Mouse (Mus musculus): ENCODE measurements at regions not wholly inside any gene's neighbourhood (a gene's known extent, or its start where the extent isn't known, plus 50 kb on each side); places are given as distances from the start of the nearest gene placed in this dataset.
"Not testable (repeated sequence)": the region's sequence is repeated elsewhere in the genome, so short reads cannot be mapped to it uniquely, and the experiment has no call there.

DNA sequence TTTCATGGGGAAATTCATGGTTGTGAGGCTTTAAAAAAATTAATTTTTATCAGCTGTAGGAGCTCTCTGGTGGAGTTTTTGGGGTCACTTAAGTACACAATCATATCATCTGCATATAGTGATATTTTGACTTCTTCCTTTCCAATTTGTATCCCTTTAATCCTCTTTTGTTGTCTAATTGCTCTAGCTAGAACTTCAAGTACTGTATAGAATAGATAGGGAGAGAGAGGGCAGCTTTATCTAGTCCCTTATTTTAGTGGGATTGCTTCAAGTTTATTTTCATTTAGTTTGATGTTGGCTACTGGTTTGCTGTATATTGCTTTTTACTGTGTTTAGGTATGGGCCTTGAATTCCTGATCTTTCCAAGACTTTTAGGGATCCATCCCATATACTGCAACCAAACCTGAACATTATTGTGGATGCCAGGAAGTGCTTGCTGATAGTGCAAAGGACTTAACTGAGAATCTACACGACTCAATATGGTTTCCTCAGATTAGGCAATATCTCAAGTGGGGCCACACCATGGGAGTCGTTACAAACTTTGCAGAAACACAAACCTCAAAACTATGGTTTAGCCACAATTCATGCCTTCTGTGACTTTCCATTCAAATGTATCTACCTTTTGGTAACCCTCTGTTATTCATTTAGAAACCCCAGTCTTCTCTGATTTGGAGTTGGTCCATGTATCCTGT lies 878.4 kb upstream of the Olfr1507 start:
- not testable (repeated sequence) for ATAC-seq

DNA sequence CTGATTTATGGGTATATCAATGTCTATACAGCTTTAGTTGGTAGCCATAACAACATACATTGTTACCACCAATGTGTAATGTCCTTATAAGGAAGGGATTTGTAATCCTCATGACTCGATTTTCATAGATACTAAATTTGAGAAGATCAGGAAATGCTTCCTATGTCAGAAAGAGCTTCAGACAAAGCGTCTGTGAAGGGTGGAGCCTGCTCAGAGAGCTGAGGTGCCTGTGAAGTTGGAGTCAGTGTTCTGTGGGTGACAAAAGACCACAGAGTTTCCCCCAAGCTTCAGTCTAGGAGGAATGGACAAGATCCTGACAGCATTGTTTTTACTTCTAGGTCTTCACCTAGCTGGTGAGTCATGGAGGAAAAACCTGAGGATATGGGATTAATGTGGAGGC lies 874.2 kb upstream of the Olfr1507 start:
- ATAC-seq: peak; percentile 15

DNA sequence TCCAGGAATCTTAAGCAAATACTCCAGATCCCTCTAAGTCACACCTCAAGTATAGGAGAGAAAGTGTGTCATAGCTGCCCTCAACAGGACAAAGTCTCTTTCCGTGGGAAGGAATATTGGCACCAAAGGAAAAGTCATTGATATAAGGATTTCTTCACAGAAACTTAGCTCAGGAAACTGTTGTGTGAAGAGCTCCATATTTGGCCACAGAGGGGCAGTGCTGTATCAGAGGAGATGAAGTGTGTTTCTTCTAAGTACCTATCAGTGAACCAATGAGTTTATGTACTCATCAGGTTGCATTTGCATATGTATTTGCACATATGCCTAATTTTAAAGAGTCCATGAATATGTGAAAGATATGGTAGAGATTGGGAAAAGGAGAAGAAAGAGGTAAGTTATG lies 871.9 kb upstream of the Olfr1507 start:
- ATAC-seq: not testable (repeated sequence)

DNA sequence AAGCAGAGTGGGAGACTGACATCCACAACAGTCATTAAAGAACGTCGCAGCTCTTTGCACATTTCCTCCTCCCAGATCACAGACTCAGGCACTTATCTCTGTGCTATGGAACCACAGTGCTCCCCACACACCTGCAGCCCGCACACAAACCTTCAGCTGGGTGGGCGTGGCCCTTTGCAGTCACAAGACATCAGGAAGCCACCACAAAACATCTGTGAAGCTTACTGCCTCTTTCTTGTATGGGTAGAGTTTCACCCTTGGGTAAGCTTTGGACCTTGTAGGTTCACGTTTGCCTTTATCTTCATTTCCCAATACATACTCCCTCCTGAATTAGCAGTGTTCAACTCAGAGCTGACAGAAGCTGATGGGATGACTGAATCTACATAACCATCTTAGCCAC lies 868.4 kb upstream of the Olfr1507 start:
- not testable (repeated sequence) for ATAC-seq

DNA sequence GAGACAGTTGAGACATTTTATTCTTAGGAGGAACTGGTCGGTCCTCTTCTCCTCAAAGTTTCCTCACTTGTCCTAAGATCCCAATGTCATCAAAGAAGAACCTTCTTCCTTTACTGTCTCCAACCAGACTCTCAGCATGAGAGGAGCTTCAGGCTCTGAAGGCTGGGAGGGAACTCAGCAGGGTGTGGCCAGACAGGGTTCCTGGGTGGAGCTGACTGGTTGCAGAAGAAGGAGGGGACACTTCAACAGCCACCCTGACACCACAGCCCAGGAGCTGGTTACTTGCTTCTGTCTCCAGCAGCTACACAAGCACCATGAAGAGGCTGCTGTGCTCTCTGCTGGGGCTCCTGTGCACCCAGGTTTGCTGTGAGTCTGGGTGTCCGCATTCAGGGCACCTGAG lies 866.5 kb upstream of the Olfr1507 start:
- not testable (repeated sequence) for ATAC-seq

DNA sequence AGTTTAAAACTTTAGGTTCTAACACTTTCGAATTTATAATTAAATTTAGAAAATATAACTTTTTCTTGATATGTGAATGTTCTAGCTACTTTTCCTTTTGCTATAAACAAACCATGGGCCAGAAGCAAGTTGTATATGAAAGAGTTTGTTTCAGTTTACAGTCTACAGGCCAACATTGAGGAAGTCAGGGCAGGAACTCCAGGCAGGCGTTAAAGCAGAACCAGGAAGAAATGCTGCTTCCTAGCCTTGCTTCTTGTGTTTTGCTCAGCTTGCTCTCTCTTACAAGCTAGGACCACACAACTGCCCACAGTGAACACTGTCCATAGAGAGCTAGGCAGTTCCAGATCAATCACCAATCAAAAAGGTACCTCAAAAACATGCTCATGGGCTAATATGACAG lies 861.9 kb upstream of the Olfr1507 start:
- not testable (repeated sequence) for ATAC-seq

DNA sequence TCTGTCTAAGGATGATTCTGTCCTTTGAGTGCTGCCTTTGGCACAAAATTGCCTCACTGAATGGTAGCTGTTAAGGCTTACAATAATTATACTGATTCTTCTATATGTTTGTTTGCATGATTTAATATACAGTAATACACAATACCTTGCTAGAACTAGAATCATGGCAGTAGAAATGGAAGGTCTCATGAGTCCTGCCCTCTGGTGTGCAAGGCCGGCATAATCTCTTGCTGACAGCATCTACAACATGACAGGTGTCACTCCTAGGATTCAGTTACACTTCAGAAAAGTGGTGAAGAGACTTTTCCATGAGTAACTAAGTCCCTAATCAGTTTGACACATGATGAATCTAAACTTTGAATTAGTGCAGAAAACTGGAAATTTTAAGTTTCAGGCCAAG lies 861.2 kb upstream of the Olfr1507 start:
- not testable (repeated sequence) for ATAC-seq

DNA sequence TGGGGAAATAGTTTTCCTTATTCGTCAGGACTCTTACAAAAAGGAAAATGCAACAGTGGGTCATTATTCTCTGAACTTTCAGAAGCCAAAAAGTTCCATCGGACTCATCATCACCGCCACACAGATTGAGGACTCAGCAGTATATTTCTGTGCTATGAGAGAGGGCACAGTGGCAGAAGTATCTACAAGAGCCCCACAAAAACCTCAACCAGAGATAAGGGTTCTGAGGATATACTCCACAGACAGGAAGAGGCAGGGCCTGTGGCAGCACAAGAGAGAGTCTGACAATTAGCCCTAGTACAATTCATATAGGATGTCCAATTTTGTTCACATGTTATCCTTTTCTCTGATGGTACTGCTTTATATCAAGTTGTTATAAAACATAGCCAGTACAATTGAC lies 855.9 kb upstream of the Olfr1507 start:
- ATAC-seq: peak; percentile 64

DNA sequence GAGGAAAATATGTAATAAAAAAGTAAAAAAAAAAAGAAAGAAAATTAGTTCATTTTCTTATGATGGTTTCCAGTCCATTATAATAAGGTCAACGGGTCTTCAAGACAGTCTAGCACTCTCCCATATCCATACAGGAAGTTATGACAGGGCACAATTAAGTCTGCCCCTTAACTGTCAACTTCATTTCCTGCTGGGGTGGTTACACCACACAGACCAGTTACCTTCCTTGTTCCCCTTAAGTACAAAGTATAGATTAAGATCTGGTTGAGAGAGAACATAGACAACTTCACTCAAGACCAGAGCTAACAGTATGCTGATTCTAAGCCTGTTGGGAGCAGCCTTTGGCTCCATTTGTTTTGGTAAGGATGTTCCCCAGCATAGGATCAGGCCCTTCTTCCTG lies 855.2 kb upstream of the Olfr1507 start:
- ATAC-seq: peak; percentile 93

DNA sequence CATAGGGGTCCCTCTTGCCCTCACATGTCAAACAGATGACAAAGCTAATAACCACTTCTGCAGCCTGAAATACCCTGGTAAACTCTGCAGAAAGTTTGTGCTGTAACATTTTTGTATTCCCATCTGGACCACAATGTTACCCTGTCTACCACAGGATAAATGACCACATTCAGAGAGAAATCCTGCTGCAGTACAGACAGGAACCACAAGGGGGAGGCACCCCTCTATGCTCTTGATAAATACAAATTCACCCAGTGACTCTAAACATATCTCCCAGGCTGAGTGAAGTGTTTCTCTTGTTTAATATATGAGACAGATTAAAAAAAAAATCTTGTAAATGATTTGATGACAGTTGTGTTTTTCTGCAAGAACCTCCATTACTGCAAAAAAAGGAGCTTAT lies 853.6 kb upstream of the Olfr1507 start:
- ATAC-seq: not testable (repeated sequence)

DNA sequence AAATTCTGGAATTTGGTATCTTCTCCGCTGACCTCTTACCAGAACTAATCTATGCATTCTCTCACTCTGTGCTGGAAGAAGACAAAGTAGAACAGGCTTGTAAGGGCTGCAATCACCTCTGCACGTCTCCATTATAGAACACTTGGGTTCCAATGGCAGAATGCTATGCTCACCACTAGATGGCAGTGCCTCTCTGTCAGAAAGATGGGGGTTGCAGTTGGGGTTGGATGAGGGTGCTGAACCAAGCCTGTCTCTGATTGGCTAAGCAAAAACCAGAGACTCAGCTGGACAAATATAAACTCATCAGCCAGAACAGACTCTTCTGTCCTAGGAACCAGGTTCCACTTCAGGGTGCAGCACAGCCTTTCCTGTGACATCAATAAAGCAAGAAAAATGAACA lies 850.0 kb upstream of the Olfr1507 start:
- ATAC-seq: peak; percentile 68

DNA sequence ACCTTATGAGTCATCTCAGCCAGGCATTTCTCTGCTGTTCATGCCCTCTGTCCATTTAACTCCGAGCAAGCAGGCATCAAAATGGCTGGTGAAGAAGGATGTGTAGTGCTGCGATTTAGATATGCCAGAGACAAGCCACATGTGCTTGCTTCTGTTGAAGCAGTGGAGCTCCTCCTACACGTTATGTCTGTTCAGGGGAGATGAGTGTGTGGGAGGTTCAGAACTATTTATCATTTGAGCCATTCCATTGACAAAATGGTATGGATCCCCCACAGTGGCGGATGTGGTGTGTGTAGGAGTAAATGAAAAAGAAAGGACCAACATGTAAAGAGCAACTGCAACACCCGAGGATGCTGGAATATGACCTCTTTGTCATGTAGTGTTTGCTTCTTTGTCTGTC lies 848.3 kb upstream of the Olfr1507 start:
- ATAC-seq: not testable (repeated sequence)

DNA sequence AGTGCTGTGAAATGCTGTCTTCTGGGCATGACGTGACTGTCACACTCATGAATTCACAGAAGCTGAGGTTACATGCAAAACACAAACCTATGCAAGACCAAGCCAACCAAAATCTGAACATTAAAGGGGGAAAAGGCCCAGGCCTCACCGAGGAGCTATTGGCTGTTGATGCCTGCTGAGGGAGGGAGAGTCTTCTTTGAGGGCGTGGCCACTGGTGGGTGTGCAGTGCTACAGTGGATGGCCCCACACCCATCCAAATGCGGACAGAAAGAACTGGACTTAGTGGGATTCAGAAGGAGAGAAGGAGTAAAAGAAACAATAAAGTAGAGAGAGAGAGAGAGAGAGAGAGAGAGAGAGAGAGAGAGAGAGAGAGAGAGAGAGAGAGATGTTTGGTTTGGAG lies 843.6 kb upstream of the Olfr1507 start:
- ATAC-seq: not testable (repeated sequence)

DNA sequence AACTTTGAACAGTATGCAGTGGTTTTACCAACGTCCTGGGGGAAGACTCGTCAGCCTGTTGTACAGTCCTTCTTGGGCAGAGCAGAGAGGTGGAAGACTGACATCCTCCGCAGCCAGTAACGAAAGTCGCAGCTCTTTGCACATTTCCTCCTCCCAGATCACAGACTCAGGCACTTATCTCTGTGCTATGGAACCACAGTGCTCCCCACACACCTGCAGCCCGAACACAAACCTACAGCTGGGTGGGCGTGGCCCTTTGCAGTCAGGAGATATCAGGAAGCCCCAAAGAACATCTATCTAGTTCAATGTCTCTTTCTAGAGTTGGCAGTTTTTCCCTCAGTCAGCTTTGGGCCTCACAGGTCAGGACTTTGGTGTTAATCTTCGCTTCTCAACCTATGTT lies 841.9 kb upstream of the Olfr1507 start:
- peak; percentile 54 for ATAC-seq

DNA sequence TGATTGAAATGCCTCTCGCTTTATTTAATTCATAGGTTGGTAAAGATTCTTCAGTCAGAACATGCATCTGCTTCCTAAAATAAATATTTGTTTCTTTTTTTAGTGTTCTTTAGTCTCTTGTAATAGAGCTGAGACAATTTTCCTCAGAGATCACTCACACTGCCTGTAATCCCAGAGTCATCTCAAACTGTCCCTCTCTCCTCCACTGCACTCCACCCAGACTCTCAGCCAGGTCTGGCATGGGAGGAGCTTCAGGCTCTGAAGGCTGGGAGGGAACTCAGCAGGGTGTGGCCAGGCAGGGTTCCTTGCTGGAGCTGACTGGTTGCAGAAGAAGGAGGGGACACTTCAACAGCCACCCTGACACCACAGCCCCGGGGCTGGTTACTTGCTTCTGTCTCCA lies 841.2 kb upstream of the Olfr1507 start:
- not testable (repeated sequence) for ATAC-seq

DNA sequence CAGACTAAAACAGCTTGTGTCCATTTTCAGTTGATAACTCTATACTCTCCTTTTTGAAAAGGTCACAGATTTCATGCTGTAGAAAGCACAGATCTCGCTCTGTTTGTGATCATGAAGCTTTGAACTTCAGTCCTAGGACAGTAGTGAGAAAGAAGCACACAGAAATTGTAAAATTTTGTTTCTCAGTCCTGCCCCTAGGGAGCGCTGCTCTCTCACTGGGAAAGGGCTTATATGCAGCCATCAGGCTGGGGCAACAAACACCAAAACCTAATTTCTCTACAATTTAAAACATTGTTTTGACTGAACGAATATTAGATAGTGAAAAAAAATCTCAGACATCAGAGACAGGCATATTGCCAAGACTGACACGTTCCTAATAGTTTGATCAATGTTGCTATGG lies 838.9 kb upstream of the Olfr1507 start:
- not testable (repeated sequence) for ATAC-seq

DNA sequence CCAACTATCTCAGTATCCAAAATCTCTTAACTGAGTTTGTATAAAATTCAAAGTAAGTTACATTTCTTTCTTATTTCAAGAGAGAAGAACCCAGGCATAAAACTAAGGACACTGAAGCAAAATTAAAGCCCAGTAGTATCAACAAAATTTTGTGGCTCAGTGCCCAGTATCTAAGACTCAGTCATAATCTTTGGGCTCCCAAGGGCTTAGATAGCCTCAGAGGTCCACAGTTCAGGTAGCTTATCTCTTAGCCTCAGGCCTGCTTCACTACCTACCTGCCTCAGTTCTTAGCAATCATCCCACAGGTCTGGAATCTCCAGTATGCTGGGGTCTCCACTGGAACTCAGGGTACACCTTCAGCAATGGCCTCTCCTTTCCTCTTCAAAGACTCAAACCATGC lies 835.6 kb upstream of the Olfr1507 start:
- ATAC-seq: not testable (repeated sequence)

DNA sequence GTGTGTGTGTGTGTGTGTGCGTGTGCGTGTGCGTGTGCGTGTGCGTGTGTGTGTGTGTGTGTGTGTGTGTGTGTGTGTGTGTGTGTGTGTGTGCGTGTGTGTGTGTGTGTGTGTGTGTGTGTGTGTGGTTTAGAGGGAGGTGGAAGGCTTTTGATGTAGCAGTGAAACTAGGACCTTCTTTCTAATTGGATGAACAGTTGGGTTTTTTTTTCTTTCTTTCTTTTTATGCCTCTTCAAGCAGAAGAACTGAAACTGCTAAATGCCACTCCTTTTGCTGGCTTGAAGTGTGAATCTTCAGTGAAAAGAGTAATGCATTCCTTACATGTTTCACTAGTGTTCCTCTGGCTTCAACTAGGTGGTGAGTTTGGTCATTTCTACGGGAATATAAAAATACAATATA lies 828.8 kb upstream of the Olfr1507 start:
- peak; percentile 54 for ATAC-seq

DNA sequence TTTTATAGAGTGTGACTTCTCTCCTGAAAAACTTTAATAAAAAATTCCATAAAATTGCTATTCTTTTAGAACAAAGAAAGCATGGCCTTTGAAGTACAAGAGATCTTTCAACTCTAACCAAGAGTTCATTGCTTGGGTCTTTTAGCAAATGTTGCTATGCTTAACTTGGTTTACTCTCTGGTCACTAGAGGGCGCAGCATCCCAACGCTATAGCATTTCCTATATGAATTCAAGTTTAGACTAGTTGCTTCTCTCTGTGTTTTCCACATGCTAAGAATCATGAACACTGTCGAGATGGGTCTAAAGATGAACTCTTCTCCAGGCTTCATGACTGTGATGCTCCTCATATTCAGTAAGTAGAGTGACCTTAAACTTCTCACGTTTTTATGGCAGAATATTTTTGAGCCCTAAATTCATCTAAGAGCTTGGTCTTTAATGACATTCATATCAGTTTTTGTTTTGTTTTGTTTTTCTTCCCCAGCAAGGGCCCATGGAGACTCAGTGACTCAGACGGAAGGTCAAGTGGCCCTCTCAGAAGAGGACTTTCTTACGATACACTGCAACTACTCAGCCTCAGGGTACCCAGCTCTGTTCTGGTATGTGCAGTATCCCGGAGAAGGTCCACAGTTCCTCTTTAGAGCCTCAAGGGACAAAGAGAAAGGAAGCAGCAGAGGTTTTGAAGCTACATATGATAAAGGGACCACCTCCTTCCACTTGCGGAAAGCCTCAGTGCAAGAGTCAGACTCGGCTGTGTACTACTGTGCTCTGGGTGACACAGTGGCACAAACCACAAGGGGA lies 823.2 kb upstream of the Olfr1507 start:
- peak; percentile 63 for ATAC-seq

DNA sequence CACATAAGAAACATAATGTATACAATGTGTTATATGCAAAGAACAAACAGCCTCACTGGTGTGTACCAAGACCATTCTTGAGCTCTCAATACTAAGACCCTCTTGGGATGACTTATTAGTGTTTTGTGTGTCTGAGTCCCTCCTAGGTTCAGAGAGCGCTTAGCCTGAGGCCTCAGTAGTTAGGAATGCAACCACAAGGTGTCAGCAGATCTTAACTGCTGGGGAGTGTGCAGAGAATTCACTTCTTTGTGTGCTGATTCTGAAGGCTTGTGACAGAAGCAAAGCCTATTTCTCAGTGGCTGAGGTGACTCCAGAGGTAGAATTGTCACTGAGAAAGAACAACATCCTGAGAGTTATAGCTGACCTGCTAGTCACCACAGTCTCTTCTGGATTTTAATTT lies 816.9 kb upstream of the Olfr1507 start:
- ATAC-seq: not testable (repeated sequence)

DNA sequence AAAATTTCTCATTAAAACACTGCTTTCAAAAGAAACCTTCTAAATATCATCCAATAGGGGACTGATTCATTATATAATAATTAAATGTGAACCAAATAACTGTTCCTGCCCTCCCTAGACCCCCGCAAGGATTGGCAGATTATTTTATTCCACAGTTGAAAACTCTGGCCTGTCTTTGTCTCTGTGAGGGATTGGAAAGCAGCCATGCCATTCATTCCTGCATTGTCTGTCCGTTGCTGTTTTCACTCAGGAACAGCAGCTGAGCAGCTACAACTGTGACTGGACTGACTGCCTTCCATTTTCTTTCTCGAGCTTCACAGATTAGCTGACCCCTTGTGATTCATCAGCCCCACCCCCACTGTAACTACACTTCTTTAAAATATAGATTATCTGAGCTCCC lies 807.6 kb upstream of the Olfr1507 start:
- ATAC-seq: not testable (repeated sequence)

DNA sequence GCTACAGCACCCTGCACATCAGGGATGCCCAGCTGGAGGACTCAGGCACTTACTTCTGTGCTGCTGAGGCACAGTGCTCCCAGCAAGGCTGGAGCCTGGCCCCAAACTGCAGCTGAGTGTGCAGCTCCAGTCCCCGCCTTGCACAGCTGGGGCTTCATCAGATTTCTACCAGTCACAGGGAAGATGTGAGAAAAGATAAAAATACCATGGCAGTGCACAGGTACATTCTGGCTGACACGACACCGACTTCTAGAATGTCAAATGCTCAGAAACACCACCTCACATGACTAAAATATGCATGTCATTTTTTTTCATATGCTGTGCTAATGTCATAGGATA lies 806.9 kb upstream of the Olfr1507 start:
- ATAC-seq: not testable (repeated sequence)

DNA sequence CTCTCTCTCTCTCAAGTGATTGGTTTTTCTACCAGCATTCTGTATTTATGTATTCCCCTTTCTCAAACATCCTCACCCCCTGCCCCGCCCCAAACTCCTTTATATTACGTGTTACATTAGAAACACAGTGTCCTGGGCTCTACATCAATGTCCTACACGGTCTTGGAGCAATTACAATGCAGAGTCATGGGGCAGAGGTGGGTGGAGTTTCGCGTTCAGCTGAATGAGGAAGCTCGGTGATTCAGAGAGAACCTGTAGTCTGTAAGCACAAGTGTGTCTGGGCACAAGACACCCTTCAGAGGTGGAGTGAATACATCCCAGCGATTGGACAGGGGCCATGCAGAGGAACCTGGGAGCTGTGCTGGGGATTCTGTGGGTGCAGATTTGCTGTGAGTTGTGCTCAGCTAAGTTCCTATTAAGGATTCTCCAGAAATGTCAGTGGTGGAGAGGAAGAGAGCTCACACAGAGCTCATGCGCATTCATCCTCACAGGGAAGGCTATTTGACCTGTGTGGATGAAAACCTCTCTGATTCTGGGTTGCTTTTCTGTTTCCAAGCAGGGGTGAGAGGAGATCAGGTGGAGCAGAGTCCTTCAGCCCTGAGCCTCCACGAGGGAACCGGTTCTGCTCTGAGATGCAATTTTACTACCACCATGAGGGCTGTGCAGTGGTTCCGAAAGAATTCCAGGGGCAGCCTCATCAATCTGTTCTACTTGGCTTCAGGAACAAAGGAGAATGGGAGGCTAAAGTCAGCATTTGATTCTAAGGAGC lies 806.4 kb upstream of the Olfr1507 start:
- ATAC-seq: not testable (repeated sequence)

DNA sequence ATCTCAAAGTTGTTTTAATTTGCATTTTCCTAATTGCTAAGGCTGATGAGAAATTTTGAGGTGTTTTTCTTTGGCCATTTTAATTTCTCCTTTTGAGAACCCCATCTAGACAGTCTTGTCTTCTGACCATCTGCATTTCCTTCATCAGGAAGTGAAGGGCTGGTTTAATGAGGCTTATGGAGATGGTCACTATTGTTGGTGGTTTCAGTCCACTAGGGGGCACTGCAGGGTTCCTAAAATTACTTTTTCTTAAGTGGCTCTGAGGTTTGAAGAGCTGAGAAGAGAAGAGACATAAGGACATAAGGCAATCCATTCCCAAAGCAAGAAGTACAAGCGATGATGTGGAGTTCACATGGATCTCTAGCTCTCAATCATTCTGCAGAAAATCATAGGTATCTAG lies 805.6 kb upstream of the Olfr1507 start:
- not testable (repeated sequence) for ATAC-seq
